Mouse (Mus musculus) G1E (cell line): ENCODE data around the gene Plekhg1. TPM values are rescaled to one million over a fixed set of nuclear protein-coding genes. Genes with fewer than 3 reads are reported as not detected.

Source experiments
- ATAC-seq: 2 replicates; pipeline ENCODE4 v1.8.0; 2016; ENCODE audit warnings: mild to moderate bottlenecking; ENCODE audit not compliant: insufficient number of reproducible peaks, poor library complexity, low FRiP score, severe bottlenecking; ENCODE audit errors: extremely low read depth
- DNase-seq: peaks from one replicate; pipeline ENCODE4 v3.0.0; 2012; ENCODE audit warnings: low spot score
- H3K27me3 ChIP-seq: 2 replicates; pipeline ENCODE4 v1.6.1; 2012; ENCODE audit warnings: mild to moderate bottlenecking, low read length, inconsistent platforms; ENCODE audit not compliant: insufficient read depth
- H3K36me3 ChIP-seq: replicated peaks from 2 replicates; pipeline ENCODE3; 2012; ENCODE audit warnings: mild to moderate bottlenecking, inconsistent platforms
- H3K4me1 ChIP-seq: 2 replicates; pipeline ENCODE4 v1.6.1; 2012; ENCODE audit warnings: low read depth, low read length, inconsistent platforms, mixed read lengths; ENCODE audit not compliant: insufficient read depth
- H3K4me3 ChIP-seq: 2 replicates; pipeline ENCODE4 v1.5.1; 2012; ENCODE audit warnings: low read depth, mild to moderate bottlenecking, inconsistent platforms, low read length, moderate library complexity, mixed read lengths
- H3K9me3 ChIP-seq: replicated peaks from 2 replicates; pipeline ENCODE4 v1.6.1; 2012; ENCODE audit warnings: inconsistent platforms
- CTCF ChIP-seq: IDR thresholded peaks from 2 replicates; pipeline ENCODE4 v1.5.1; 2012; ENCODE audit warnings: low read depth, low read length, inconsistent platforms, mixed read lengths
- GATA1 ChIP-seq: IDR thresholded peaks from 2 replicates; pipeline ENCODE4 v1.6.1; 2012; ENCODE audit warnings: borderline replicate concordance, low read length, inconsistent platforms, mixed read lengths
- GATA2 ChIP-seq: IDR thresholded peaks from 2 replicates; pipeline ENCODE4 v1.6.1; 2012; ENCODE audit warnings: low read depth, low read length, inconsistent platforms, borderline replicate concordance
- POLR2AphosphoS5 ChIP-seq: IDR thresholded peaks from 2 replicates; pipeline ENCODE4 v1.6.1; 2012; ENCODE audit warnings: low read depth, low read length, inconsistent platforms; ENCODE audit not compliant: insufficient replicate concordance
- TAL1 ChIP-seq: conservative IDR thresholded peaks from 2 replicates; pipeline ENCODE4 v1.6.1; 2012; ENCODE audit warnings: low read depth, low read length, inconsistent platforms, mixed read lengths
- polyA plus RNA-seq: library from polyadenylated mRNA; stranded (reverse); fragments of >175 nt; gene quantifications from 2 replicates; pipeline ENCODE4 v1.2.3, GENCODE M21; 2012
- total RNA-seq, 2 experiments: library from RNA; stranded (forward) in 1 of 2; stranded (reverse) in 1 of 2; fragments of 200-1000 nt in 1 of 2; fragments of >200 nt in 1 of 2; fragmentation: Nextera tagmentation in 1 of 2; gene quantifications; 2 replicates each; pipeline ENCODE4 v1.2.3; 2014 to 2017

Plekhg1 gene
- total and polyA plus RNA-seq, 3 experiments, result 0.15 to 1.8 (median 1.6) TPM

GRCm38 (mm10) chr10:3920368-3921152 is 180.4 kb downstream of the Plekhg1 start:
- Histone ChIP-seq H3K36me3 (no peaks in the 10 kb centered on the region), H3K9me3 (no peaks in the 10 kb centered on the region), H3K27me3 (no peaks in the 10 kb centered on the region), H3K4me1 (no peaks in the 10 kb centered on the region), H3K4me3 (no peak overlapping the region)
- ATAC-seq (no peak), DNase-seq (no peak)
- TF ChIP-seq POLR2AphosphoS5 (no peak), GATA2 (no peak), TAL1 (no peak), GATA1 (no peak), CTCF (no peak)

GRCm38 (mm10) chr10:3928008-3928545 is 187.9 kb downstream of the Plekhg1 start:
- H3K4me1 ChIP-seq, result no peaks in the 10 kb centered on the region
- ATAC-seq, result no peak
- TF ChIP-seq GATA1, result no peak
- TF ChIP-seq GATA2, result no peak
- TF ChIP-seq CTCF, result no peak
- TF ChIP-seq TAL1, result no peak
- no peak for TF ChIP-seq POLR2AphosphoS5
- DNase-seq, result no peak
- H3K9me3 ChIP-seq, result no peaks in the 10 kb centered on the region
- no peaks in the 10 kb centered on the region for H3K36me3 ChIP-seq
- H3K4me3 ChIP-seq, result no peak overlapping the region
- H3K27me3 ChIP-seq, result no peaks in the 10 kb centered on the region

- H3K36me3 ChIP-seq, result no peaks in the 10 kb centered on the region
- H3K4me1 ChIP-seq, result no peaks in the 10 kb centered on the region
- no peaks in the 10 kb centered on the region for H3K9me3 ChIP-seq
- TF ChIP-seq POLR2AphosphoS5 (no peak), GATA1 (no peak), TAL1 (no peak), CTCF (no peak), GATA2 (no peak)
- ATAC-seq, result no peak
- no peak for DNase-seq
- H3K4me3 ChIP-seq, result no peak overlapping the region
- no peaks in the 10 kb centered on the region for H3K27me3 ChIP-seq
Observed at GRCm38 (mm10) chr10:3931831-3932230, 191.7 kb downstream of the Plekhg1 start.

DNA sequence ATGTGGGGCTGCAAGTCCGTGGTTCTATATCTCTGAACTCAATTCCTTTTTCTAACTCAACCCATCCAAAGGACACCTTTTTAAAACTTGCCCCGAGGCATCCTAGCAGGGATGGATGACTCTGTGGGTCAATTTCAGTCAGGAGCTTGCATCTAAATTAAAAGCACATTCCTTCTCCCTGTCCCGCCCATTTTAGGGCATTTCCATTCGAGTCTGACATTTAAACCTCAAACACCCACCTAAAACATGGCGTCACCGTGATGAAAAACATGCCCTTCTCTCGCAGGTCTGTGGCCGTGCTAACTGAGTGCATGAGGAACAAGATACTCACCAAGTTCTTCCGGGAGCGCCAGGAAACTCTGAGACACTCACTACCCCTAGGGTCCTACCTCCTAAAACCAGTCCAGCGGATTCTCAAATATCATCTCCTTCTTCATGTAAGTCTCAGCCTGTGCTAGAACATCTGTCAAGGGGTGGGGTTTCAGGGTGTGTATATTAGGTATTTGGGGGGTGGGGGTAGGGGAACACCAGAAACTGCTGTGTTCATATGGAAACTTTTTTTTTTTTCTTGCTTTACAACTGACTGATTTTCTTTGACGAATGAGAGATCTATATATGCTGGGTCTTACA is 193.3 kb downstream of the Plekhg1 start:
- Histone ChIP-seq H3K4me3 (no peak overlapping the region), H3K36me3 (no peaks in the 10 kb centered on the region), H3K27me3 (peaks cover 2% of the 10 kb centered on the region; the same call in 1 of the 2 replicates), H3K9me3 (no peaks in the 10 kb centered on the region), H3K4me1 (no peaks in the 10 kb centered on the region)
- ATAC-seq (no peak), DNase-seq (no peak)
- TF ChIP-seq TAL1, result no peak

DNA sequence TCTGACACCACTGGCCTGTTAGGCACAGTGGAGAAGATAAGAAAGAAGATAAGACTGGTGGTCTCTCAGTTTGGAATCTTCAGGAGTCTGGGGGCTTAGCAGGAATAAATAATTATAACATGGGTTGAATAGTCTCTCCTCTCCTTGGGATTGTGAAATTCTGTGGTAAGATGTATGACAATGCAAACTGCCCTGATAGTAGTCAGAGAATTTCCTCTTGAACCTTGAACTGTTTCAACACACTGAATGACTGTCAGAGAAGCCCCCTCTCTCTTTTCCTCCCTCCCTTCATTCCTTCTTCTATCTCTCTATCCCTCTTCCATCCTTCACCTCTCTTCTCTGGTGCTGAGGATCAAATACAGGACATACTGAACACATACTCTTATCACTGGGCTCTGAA is 196.7 kb downstream of the Plekhg1 start:
- no peaks in the 10 kb centered on the region for H3K4me1 ChIP-seq
- DNase-seq, result no peak
- TF ChIP-seq TAL1, result no peak
- no peaks in the 10 kb centered on the region for H3K9me3 ChIP-seq
- no peak overlapping the region for H3K4me3 ChIP-seq
- peaks cover 9% of the 10 kb centered on the region; the same call in 1 of the 2 replicates for H3K27me3 ChIP-seq
- ATAC-seq, result no peak
- H3K36me3 ChIP-seq, result no peaks in the 10 kb centered on the region

GRCm38 (mm10) chr10:3939895-3940595 is 199.9 kb downstream of the Plekhg1 start:
- TF ChIP-seq GATA1 (no peak), TAL1 (no peak), CTCF (no peak), POLR2AphosphoS5 (no peak), GATA2 (no peak)
- ATAC-seq (no peak), DNase-seq (no peak)

More at GRCm38 (mm10) chr10:3939895-3940595, 199.9 kb downstream of the Plekhg1 start:
- peaks cover 9% of the 10 kb centered on the region; the same call in 1 of the 2 replicates for H3K27me3 ChIP-seq
- no peak overlapping the region for H3K4me3 ChIP-seq
- H3K36me3 ChIP-seq, result no peaks in the 10 kb centered on the region
- no peaks in the 10 kb centered on the region for H3K9me3 ChIP-seq
- H3K4me1 ChIP-seq, result no peaks in the 10 kb centered on the region
